Mouse (Mus musculus) layer of hippocampus, adult 9-10 months (tissue): ENCODE data around the gene Tcte1.

Source experiments
- DNase-seq: peaks from one replicate; pipeline ENCODE4 v3.0.0; 2022; ENCODE audit warnings: low spot score

Gene Tcte1

DNA sequence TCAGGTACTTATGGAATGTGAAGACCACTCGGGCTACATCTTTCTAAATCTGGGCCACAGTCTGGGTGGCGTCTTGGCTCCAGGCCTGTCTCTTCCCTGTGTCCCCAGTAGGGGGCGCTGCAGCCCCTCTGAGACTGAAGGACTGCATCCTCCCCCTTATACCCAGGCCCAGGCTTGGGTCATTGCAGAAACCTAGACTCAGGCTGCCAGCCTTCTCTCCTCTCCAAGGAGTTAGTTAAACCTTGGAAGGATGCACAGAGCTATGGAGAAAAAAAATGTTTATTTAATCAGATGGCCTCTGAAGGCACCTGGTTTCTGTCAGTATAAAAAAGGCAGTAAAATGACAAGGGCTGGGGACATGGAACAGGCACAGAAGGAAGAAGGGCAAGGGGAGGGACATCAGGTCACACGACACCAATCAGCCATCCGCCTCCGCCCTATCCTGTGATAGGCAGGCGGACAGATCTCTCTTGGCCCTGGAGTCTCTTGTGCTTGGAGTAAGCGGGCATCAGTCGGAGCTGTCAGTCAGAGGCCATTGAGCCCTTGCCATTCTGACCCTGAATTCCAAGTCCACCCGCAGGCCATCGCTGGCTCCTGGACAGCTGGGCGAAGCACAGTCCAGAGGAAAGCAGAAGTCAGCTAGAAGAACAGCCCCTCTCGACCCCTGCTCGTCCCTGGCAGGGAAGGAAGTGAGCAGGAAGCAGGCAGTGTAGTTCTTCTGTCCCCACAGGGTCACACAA, 61.9 kb downstream of the Tcte1 start:
- DNase-seq = peak; percentile 67

DNA sequence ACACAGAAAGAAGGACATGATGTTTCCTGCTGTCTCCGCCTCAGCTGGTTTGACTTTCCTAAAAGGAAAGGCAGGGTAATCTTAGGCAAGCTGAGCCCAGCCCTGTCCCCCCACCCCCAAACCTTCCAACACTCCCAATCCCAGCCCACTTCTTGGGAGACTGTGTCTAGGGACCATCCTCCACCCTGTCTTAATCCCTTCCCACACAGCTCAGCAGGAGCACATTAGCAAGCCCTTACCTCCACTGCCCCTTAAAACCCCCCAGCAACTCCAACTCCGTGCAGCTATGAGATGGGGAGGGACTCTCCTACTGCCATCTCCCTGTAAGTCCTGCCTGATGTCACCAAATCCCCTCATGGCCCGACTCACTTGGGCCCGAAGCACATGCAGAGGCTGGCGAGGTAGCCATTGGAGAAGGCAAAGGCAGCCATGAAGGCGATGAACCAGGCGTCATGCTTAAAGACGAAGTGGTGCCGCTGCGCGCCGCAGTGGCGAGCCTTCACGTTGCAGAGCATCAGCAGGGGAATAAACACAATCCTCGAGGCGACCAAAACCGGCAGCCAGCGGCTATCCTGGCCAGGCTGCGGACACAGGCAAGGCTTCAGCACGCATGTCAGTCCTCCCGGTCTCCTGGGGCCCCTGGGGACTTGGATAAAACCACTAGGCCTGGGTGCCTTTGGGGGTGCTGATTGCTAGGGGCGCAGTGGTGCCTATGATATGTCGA, 62.7 kb downstream of the Tcte1 start:
- DNase-seq = no peak

DNA sequence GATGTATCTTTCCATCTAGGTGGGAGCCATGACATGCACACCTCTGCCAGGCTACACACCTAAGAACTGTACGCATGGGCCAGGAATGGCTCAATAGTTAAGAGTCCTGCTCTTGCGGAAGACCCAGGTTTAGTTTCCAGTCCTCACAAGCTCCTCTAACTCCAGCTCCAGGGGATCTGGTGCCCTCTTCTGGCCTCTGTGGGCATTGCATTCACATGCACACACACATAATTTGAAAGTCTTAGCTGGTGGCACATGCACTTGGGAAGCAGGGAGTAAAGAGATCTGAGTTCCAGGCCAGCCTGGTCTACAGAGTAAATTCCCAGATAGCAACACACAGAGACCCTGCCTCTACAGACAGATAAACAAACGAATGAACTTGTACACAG, 63.2 kb downstream of the Tcte1 start:
- no peak for DNase-seq

GRCm38 (mm10) chr17:45588370-45588769, 65.1 kb downstream of the Tcte1 start:
- DNase-seq = no peak

- DNase-seq = no peak
Observed at GRCm38 (mm10) chr17:45589236-45589635, 66.0 kb downstream of the Tcte1 start.

DNA sequence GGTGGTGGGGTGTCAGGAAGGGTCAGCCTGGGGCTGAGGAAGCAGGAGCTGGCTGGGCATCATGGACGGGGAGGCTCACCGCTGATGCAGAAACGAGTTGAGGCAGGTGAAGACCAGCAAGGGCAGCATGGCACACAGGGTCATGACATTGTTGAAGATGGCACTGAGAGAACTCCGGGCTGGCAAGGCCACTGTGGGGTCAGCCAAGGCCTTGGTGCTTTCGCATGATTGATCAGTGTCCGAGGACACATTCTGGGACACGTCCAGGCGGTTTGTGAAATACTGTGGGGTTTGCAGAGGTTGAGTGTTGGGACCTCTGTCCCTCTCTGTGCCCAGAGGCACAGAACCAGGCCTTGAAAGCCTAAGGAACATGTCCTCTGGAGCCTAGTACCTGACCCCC, 66.6 kb downstream of the Tcte1 start:
- no peak for DNase-seq

DNA sequence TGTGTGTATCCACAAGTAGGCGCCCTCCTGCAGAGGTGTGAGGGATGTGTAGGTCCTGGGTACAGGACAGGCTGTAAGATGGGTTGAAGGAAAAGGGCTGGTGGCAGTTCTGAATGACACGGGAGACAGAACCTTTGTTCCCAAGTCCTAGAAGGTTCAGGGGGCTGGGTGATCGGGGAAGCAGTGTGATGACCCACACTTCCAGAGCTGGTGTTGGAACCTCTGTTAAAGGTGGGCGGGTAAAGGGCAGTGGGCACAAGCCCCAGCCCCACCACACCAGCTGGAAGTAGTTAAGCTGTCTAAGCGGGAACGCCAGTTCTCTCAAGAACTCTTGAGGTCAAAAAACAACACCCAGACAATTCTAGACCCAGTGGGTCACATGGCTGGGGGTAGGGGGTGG, 67.2 kb downstream of the Tcte1 start:
- no peak for DNase-seq

DNA sequence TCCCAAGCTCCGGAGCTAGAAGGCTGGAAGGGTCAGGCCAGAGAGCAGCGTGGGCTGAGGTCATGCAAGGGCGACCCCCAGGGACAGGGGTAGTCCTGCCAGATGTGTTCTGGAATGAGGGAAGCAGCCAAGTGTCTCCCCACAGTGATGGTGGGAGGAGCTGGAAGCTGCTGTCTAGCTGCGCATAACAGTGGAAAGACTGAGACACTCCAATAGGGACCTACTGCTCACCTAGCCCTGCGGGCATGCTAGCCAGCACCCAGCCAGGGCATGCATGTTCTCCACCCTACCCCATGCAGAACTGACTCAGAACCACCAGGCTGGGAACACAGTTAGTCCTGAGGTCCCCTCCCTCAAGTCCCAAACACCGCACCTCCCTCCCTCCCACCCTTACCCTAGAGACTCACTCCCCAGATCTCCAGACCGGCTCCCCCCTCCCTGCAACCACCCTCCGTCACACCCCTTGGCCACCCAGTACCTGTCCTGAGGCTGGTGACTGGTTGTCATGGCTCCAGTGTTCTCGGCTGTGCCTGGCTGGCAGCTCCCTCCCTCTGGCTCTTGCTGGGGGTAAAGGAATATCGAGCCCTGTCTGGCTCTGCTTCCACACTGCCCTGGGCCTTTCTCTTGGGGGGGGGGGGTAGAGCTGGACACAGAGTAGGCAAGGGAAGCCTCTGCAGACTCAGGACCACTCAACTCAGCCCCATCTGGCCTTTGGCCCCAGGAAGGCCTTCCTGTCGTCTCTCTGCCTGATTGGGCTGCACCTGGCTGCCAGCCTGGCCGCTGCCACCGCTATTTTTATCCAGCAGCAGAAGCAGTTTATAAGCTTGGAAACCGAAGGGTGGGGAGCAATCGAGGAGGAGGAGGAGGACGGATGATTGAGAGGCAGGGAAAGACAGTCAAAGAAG, 68.7 kb downstream of the Tcte1 start:
- DNase-seq = no peak
